Mouse (Mus musculus) limb, embryonic 14.5 days (tissue): ENCODE results near the gene Mthfd1l. TPM values are rescaled to one million over a fixed set of nuclear protein-coding genes. Genes with fewer than 3 reads are reported as not detected.

Source experiments
- ATAC-seq: fragments of 200-750 bp; cut with Nextera tagmentation; 2 replicates; pipeline ENCODE4 v1.8.0; 2017; ENCODE audit warnings: low read depth, moderate number of reproducible peaks, moderate TSS enrichment; ENCODE audit not compliant: low FRiP score
- DNase-seq: peaks from one replicate; pipeline ENCODE4 v3.0.0-alpha.2; 2015; ENCODE audit warnings: low spot score
- H3K27ac ChIP-seq: fragments of 300-500 bp; sonication (generic); replicated peaks from 2 replicates; pipeline ENCODE4 v1.5.1; 2014; ENCODE audit warnings: low read depth, mild to moderate bottlenecking, low read length, moderate library complexity, mixed read lengths
- H3K27me3 ChIP-seq: fragments of 300-500 bp; sonication (generic); 2 replicates; pipeline ENCODE4 v1.6.1; 2014; ENCODE audit warnings: low read length, mixed read lengths; ENCODE audit not compliant: control insufficient read depth, insufficient read depth
- H3K36me3 ChIP-seq: fragments of 300-500 bp; sonication (generic); 2 replicates; pipeline ENCODE4 v1.6.1; 2014; ENCODE audit warnings: mild to moderate bottlenecking, low read length, moderate library complexity, mixed read lengths; ENCODE audit not compliant: control insufficient read depth, insufficient read depth
- H3K4me1 ChIP-seq: fragments of 300-500 bp; sonication (generic); 2 replicates; pipeline ENCODE4 v1.6.1; 2014; ENCODE audit warnings: antibody characterized with exemption, low read length, mixed read lengths; ENCODE audit not compliant: control insufficient read depth, insufficient read depth
- H3K4me2 ChIP-seq: fragments of 300-500 bp; sonication (generic); replicated peaks from 2 replicates; pipeline ENCODE4 v1.6.1; 2014; ENCODE audit warnings: low read depth, mild to moderate bottlenecking, low read length, moderate library complexity; ENCODE audit not compliant: severe bottlenecking
- H3K4me3 ChIP-seq: fragments of 300-500 bp; sonication (generic); replicated peaks from 2 replicates; pipeline ENCODE4 v1.5.1; 2014; ENCODE audit warnings: low read length
- H3K9ac ChIP-seq: fragments of 300-500 bp; sonication (generic); 2 replicates; pipeline ENCODE4 v1.6.1; 2014; ENCODE audit warnings: mild to moderate bottlenecking, low read depth, low read length, moderate library complexity; ENCODE audit not compliant: severe bottlenecking
- H3K9me3 ChIP-seq: fragments of 300-500 bp; sonication (generic); 2 replicates; pipeline ENCODE4 v1.6.1; 2016; ENCODE audit warnings: low read length; ENCODE audit not compliant: control insufficient read depth
- POLR2A ChIP-seq: fragments of 200-500 bp; IDR thresholded peaks from 2 replicates; pipeline ENCODE4 v1.8.0; 2012; ENCODE audit warnings: inconsistent platforms, mild to moderate bottlenecking, moderate library complexity, borderline replicate concordance; ENCODE audit not compliant: insufficient read depth, insufficient read length; ENCODE audit errors: extremely low read depth
- WGBS: fragments of 180-500 bp; shearing (Covaris S2); extraction: QIAGEN DNeasy Blood & Tissue Kit; methylation state at CpG from one replicate; pipeline ENCODE4 v1.1.7; 2014; 5-methylcytosine and 5-hydroxymethylcytosine counted together
- polyA plus RNA-seq, 2 experiments: library from polyadenylated mRNA; depleted of rRNA in 1 of 2; stranded (reverse) in 1 of 2; unstranded in 1 of 2; fragments of >200 nt; fragmentation: Nextera tagmentation in 1 of 2; extraction: Ambion mirVana in 1 of 2; gene quantifications; 2 replicates each; pipeline versions ENCODE4 v1.2.1 to v1.2.3; 2012 to 2014

Gene Mthfd1l
- polyA plus RNA-seq, 2 experiments, result 10.2 to 10.4 TPM

DNA sequence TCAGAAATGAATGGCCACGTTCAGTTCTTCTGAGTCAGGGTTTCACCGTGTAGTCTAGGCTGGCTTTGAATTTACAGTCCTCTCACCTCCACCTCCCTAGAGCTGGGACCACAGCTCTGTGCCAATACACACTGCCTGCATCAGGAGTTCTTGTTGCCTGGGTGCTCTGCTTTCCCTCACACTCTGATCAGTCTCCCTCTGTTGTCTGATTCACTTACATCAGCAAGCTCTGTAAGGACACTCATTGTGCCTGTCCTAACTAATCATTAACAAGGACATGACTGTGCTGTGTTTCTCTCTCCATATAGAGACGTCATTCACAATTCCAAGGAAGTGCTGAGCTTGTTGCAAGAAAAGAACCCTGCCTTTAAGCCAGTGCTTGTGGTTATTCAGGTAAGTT is 5.4 kb downstream of the Mthfd1l start:
- Histone ChIP-seq H3K4me2 (no peak overlapping the region), H3K4me3 (no peak overlapping the region), H3K4me1 (peaks cover 12% of the 10 kb centered on the region; the same call in 1 of the 2 replicates), H3K27ac (no peak overlapping the region), H3K27me3 (no peaks in the 10 kb centered on the region), H3K9me3 (no peaks in the 10 kb centered on the region), H3K9ac (no peak overlapping the region), H3K36me3 (peaks cover 22% of the 10 kb centered on the region; the same call in 1 of the 2 replicates)
- DNase-seq (no peak), ATAC-seq (no peak)
- 85% methylated on average over 3 of the region's 3 CpGs for WGBS
- no peak for TF ChIP-seq POLR2A

DNA sequence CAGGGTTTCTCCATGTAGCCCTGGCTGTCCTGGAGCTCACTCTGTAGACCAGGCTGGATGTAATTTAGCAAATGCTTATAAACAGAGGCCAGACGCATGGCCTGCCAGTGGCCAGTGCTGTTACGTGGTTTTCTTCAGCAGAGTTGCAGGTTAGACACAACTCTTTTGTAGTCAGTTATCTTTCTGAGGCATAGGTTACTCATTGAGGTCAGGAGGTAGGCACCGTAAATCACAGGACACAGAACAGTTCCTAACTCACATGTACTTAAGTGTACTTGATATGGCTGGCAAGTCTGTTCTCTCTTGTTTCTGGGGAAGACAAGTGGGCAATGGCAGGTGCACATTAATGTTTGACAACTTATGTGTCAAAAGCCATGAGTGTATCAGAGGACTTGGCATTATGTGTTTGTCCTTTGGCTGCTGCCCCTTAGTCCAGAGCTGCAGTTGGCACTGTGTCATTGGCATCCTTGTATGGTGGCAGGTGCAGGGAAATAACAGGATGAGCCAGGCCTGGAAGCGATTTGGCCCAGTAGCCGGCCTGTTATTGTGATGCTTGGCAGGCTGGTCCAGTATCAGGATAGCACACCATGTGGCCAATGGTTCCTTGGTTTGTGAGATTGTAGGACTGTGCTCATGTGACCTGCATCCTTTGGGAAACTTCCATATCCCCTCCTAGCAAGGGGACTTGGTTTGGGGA is 6.0 kb downstream of the Mthfd1l start:
- no peak overlapping the region for H3K27ac ChIP-seq
- 92% methylated on average over 5 of the region's 5 CpGs for WGBS
- peaks cover 12% of the 10 kb centered on the region; the same call in 1 of the 2 replicates for H3K4me1 ChIP-seq
- H3K4me3 ChIP-seq, result no peak overlapping the region
- ATAC-seq (no peak), DNase-seq (no peak)
- no peak for TF ChIP-seq POLR2A
- H3K36me3 ChIP-seq, result peaks cover 22% of the 10 kb centered on the region; the same call in 1 of the 2 replicates
- no peak overlapping the region for H3K9ac ChIP-seq
- no peaks in the 10 kb centered on the region for H3K27me3 ChIP-seq
- no peaks in the 10 kb centered on the region for H3K9me3 ChIP-seq
- no peak overlapping the region for H3K4me2 ChIP-seq

DNA sequence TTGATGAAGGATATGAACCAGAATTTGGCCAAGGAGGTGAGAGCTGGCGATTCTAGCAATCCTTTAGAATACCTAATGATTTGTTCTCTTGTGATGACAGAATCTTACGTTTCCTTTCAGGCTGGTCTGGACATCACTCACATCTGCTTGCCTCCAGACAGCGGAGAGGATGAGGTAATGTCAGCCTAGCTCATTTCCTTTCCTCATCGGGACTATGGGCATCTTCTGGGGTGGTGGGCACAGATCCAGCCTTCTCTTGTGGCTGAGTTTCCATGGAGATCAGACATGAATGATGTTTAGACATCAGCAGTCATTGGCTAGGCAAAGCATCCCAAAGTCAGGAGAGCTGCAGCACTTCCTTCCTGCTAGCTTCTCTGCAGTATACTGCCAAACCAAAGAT is 7.3 kb downstream of the Mthfd1l start:
- no peak for TF ChIP-seq POLR2A
- DNase-seq (no peak), ATAC-seq (no peak)
- peaks cover 10% of the 10 kb centered on the region; the same call in 1 of the 2 replicates for H3K4me1 ChIP-seq
- WGBS, result 87% methylated on average over 4 of the region's 4 CpGs
- no peaks in the 10 kb centered on the region for H3K27me3 ChIP-seq
- no peaks in the 10 kb centered on the region for H3K9me3 ChIP-seq
- no peak overlapping the region for H3K4me3 ChIP-seq
- H3K4me2 ChIP-seq, result no peak overlapping the region
- peaks cover 22% of the 10 kb centered on the region; the same call in 1 of the 2 replicates for H3K36me3 ChIP-seq
- no peak overlapping the region for H3K9ac ChIP-seq
- no peak overlapping the region for H3K27ac ChIP-seq

DNA sequence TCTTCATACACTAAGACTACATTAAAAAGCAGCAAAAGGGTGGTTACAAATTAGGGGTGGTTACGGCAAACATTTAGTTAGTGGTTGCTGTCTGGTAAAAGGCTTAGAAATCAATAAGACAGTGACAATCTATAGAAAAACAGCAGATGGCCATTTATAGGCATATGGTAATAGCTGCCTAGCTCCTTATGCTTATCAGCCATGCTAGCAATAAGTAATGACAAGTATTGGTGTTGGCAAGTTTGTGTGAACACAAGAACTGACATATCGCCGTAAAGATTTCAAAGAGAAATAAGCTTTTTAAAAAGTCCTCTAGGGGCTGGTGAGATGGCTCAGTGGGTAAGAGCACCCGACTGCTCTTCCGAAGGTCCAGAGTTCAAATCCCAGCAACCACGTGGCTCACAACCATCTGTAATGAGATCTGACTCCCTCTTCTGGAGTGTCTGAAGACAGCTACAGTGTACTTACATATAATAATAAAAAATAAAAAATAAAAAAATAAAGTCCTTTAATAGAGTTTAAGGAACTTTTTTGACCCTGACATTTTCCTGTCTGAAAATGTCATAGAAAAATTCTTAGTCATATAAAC is 17.5 kb downstream of the Mthfd1l start:
- Histone ChIP-seq H3K9me3 (no peaks in the 10 kb centered on the region), H3K36me3 (peaks cover 10% of the 10 kb centered on the region), H3K4me1 (no peaks in the 10 kb centered on the region), H3K27ac (no peak overlapping the region), H3K4me2 (no peak overlapping the region), H3K27me3 (no peaks in the 10 kb centered on the region), H3K9ac (no peak overlapping the region), H3K4me3 (no peak overlapping the region)
- DNase-seq (no peak), ATAC-seq (no peak)
- TF ChIP-seq POLR2A, result no peak
- 94% methylated on average over 6 of the region's 6 CpGs for WGBS

DNA sequence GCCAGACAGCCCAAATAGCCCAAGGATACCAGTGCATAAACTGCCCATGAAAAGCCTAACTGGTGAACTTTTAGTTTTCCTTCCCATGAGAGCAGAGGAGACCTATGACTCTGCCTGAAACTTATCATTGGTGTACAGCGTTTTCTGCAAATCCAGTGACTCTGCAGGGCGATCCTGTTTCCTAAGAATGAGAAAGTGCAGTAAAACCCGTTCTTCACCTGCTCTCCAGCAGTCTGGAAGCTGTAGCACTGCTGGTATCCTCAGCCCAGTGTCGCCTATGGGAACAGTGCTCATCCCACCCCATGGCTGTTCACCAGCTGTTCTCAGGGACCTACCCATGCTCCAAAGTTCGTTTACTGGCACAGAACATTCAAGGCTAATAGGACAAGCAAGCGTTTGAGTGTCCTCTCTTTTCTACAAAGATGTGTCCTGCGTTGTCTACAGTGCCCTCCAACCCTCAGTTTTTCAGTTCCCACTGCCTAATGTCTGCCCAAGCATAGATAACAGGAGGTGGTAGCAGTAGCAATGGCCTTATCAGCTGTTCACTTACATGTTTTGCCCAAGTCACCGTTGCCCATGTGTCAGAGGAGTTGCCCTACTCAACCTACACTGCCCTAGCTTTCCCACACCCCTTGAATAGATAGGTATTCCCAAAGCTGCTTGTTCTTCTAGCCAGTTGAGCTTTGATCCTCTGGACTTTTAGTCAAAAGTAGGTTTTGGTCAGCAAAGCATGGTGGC is 20.6 kb downstream of the Mthfd1l start:
- Histone ChIP-seq H3K9ac (no peak overlapping the region), H3K9me3 (no peaks in the 10 kb centered on the region), H3K4me2 (no peak overlapping the region), H3K27me3 (no peaks in the 10 kb centered on the region), H3K4me3 (no peak overlapping the region), H3K4me1 (no peaks in the 10 kb centered on the region), H3K27ac (no peak overlapping the region), H3K36me3 (peaks cover 15% of the 10 kb centered on the region)
- TF ChIP-seq POLR2A, result no peak
- ATAC-seq (no peak), DNase-seq (no peak)
- 82% methylated on average over 8 of the region's 8 CpGs for WGBS
